Comparison of ENCODE assay signal across 10 mouse cellular contexts in the genomic region with DNA sequence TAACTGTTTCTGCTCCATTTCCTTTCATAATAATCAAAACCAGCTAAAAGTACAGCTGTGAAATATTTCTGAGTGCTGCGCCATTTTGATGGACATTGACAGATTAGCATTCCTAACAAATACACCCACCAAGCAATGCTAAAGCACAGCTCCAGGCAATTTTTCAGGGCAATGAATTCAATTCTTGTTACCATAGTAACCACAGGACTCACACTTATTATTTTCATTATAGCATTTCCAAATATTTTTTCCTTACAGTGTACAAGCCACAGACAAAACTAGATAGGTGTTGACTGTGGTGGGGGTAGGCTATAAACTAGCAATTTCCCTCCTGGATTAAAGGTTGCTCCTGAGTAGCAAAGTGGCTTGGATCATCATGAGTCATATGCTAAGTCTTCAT.
"Had no signal": no experiment of that assay in that cellular context is flagged by ENCODE, and none has a peak within 500 bp of the region (broad histone marks: within the 10 kb centered on the region; RNA-seq: fewer than 3 reads in every experiment).

No protein-coding gene starts in this region.

- H3K27ac ChIP-seq: kidney, embryonic 15.5 days; limb, embryonic 13.5 days; liver, embryonic 14.5 days; neural tube, embryonic 12.5 days had no signal

- H3K4me2 ChIP-seq: kidney, embryonic 15.5 days; limb, embryonic 13.5 days; neural tube, embryonic 12.5 days had no signal

- H3K36me3 ChIP-seq: kidney, embryonic 15.5 days; limb, embryonic 13.5 days; neural tube, embryonic 12.5 days had no signal

- H3K9ac ChIP-seq: kidney, embryonic 15.5 days; limb, embryonic 13.5 days; liver, embryonic 14.5 days; neural tube, embryonic 12.5 days had no signal

- DNase-seq: kidney, adult 2 months; kidney, postnatal 14 days; left cerebral cortex, postnatal 4 days; lung, adult 18-20 months; thymus, adult 18-20 months; thymus, postnatal 14 days had no signal

- H3K4me1 ChIP-seq: kidney, embryonic 15.5 days; neural tube, embryonic 12.5 days had no signal

- H3K27me3 ChIP-seq: kidney, embryonic 15.5 days; limb, embryonic 13.5 days; neural tube, embryonic 12.5 days had no signal

- H3K4me3 ChIP-seq: kidney, embryonic 15.5 days; limb, embryonic 13.5 days; neural tube, embryonic 12.5 days had no signal

- H3K9me3 ChIP-seq: kidney, embryonic 15.5 days; limb, embryonic 13.5 days; neural tube, embryonic 12.5 days had no signal
